Mouse (Mus musculus) brain, embryonic 14.5 days (tissue): ENCODE data around the gene Pex26.

ENCODE experiments used
- CTCF ChIP-seq: fragments of 200-500 bp; IDR thresholded peaks from 2 replicates; pipeline ENCODE4 v1.5.1; 2012; ENCODE audit warnings: inconsistent platforms, mild to moderate bottlenecking, moderate library complexity, borderline replicate concordance; ENCODE audit not compliant: insufficient read depth, insufficient read length; ENCODE audit errors: extremely low read depth
- POLR2A ChIP-seq: fragments of 200-500 bp; IDR thresholded peaks from 2 replicates; pipeline ENCODE4 v1.6.1; 2012; ENCODE audit warnings: mild to moderate bottlenecking, inconsistent platforms, borderline replicate concordance; ENCODE audit not compliant: poor library complexity, insufficient read depth, insufficient read length, severe bottlenecking; ENCODE audit errors: extremely low read depth

- TF ChIP-seq CTCF (no peak), POLR2A (no peak)
Observed at GRCm38 (mm10) chr6:121162616-121163015, 20.9 kb upstream of the Pex26 start.
